Mouse (Mus musculus): Measurements from ENCODE around the gene Sfmbt1.

- TF ChIP-seq CTCF (IDR thresholded peaks at IDR 0.05; ENCODE audit: borderline replicate concordance, control insufficient read depth, extremely low read depth, insufficient read depth, low read length, poor library complexity), result no peak
- no peak for TF ChIP-seq POLR2A (IDR thresholded peaks at IDR 0.05; ENCODE audit: control insufficient read depth, extremely low read depth, insufficient read depth, low read length, poor library complexity)
Observed at GRCm38 (mm10) chr14:30736413-30736812, 21.8 kb downstream of the Sfmbt1 start.

Measured in thymus, adult 2 months (tissue).